Mouse (Mus musculus) T-helper 1 cell (primary cell): ENCODE measurements around the gene Zfp61.

Experiments used
- in situ Hi-C: fragments of 300-600 bp; cut with MboI, MseI; formaldehyde crosslinking; loops from one replicate; pipeline ENCODE4 v1.15.1; 2025; ENCODE audit warnings: high pct_unique_total_duplicates

Gene Zfp61

GRCm38 (mm10) chr7:24300771-24301282 is at the start of gene Zfp61:
Gene Zfp61 (minus strand): TSS chr7:24301232.
- in situ Hi-C loops, result no loop called here

DNA sequence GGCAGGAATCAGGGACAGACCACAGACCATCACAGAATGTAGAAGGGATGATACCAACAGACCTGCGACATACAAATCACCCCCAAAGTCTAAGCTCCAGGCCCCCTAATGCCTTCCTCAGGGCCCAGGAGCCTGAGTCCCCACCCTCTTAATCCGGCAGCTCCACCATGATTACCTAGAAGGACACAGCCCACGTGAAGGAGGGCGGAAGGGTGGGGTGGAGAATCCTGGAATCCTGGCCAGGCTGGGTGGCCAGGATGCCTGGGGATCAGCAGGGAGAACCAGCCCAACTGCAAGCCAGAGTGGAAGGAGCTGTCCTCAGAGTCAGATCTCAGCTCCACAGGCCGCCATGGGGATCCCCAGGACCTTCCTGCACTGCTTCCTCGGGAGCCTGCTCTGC is 47.9 kb upstream of the Zfp61 start, which contains the start of gene Lypd5:
Gene Lypd5, plus strand, starts transcription at position 301 of the 400 bp plus-strand sequence.
- in situ Hi-C loops, result no loop called here

- in situ Hi-C loops, result no loop called here
Measured at GRCm38 (mm10) chr7:24346444-24346843, 45.4 kb upstream of the Zfp61 start.

GRCm38 (mm10) chr7:24343701-24344272 is 42.8 kb upstream of the Zfp61 start:
- in situ Hi-C loops, result no loop called here

DNA sequence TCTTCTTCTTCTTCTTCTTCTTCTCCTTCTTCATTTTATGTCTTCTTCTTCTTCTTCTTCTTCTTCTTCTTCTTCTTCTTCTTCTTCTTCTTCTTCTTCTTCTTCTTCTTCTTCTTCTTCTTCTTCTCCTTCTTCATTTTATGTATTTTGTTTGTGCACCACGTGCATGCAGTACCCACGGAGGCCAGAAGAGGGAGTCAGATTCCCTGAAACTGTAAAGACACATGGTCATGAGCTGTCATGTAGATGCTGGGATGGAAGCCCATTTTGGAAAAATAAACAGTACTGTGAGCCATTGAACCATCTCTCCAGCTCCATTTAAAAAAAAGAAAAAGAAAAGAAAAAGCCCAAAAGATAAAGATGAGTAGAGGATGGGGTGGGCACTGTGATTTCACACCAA is 37.2 kb upstream of the Zfp61 start:
- in situ Hi-C loops, result no loop called here

DNA sequence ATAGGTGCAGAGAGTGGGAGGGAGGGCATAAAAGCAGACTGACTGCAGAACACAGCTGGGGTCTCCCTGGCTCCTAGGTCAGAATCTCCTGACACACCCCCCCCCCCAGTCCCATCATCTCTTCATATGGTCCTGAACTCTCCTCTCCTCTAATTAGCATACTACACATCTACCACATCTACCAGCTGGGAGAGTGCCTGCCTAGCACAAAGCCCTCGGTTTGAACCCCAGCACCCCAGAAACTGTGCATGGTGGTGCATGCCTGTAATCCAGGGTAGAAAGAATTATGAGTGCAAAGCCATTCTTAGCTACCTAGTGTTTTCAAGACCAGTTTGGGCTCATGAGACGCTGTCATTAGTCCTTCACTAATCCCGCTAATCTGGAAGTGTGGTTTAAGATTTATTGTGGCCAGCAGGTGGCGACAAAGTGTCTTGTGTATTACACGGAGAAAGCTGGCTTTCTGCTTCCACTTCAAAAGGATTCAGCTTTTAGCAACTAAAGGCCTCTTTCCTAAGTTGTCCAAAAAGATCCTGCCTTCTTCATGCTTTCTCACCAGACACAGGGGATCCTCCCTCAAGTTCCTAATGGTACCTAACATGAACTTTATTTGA is 34.8 kb upstream of the Zfp61 start:
- in situ Hi-C loops, result no loop called here

GRCm38 (mm10) chr7:24333304-24333986 is 32.4 kb upstream of the Zfp61 start, which contains the start of gene Tescl:
Gene Tescl (minus strand): TSS chr7:24333936.
- in situ Hi-C loops, result no loop called here

- in situ Hi-C loops, result no loop called here
Measured at GRCm38 (mm10) chr7:24327281-24327975, 26.4 kb upstream of the Zfp61 start.

DNA sequence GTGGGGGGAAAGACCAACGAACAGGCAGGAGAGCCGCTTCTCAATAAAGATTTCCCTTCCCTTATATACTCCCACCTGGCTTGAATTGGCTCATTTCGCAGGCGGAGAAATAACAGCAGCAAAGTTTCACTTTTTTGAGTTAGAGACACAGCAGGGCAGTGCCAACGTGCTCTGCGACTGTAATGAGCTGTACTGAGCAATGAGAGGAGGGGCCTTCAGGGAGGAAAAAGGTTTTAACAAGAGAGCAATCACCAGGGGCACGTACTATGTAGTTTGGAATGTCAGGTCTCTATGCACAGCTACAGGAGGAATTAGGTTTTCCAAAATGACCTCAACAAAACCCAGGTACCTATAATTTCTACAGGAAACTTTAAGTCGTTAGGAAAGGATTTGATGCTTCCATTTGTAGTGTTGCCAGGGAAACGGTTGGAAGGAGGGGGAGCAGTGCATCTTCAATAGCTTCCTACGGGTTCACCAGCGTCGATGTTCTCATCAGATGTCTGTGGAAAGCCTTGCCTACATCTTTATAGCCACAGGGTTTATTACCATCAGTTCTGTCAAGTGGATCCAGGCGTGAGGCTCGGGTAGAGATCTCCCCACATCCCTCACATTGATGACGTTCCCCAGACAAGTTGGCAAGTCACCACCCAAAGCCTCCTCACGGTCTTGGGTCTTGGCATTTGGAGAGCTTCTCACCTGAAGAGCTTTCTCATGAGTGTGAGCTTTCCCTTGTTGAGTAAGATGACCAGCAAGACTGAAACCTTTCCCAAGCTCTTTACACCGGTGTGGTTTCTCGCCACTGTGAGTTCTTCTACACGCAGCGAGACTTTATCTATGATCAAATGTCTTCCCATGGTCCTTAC is 25.5 kb upstream of the Zfp61 start:
- in situ Hi-C loops, result no loop called here

GRCm38 (mm10) chr7:24325675-24326128 is 24.7 kb upstream of the Zfp61 start:
- in situ Hi-C loops, result no loop called here

DNA sequence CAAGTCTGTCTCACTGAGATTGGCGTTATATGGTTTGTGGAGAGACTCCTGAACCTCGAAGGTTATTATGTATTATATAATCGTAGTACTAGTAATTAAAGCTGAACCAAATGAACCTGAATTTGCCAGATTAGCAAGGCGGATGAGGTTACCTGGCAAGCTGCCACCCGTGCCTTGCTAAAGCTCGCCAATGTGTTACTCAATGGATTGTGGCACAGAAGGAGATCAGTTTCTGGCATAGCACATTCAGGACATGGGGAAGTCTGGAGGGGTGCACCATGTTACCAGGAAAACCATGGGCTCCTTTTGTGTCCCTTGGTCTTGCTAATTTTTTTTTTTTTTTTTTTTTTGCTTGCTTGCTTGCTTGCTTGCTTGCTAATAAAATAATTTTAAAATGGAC is 24.2 kb upstream of the Zfp61 start:
- in situ Hi-C loops, result no loop called here

GRCm38 (mm10) chr7:24322593-24322992 is 21.6 kb upstream of the Zfp61 start:
- in situ Hi-C loops, result no loop called here

DNA sequence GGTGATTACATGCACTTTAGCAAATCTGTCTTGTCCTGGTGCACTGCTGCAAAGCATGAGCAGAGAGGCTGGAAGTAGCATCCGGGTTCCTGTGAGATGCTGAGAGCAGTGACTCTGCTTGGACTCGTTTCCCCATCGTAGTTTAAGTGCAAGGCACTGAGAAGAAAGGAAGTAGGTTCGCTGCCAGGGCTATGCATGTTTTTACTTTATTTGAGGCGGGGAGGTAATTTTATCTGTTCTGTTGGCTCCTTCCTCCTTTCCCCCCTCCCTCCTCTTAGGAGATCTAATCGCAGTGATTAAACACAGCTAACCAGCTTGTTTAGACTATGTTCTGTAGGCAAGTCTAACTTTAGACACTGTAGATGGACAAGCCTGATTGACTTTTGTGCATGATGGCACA is 17.9 kb upstream of the Zfp61 start:
- in situ Hi-C loops, result no loop called here

- in situ Hi-C loops, result no loop called here
Measured at GRCm38 (mm10) chr7:24316567-24317092, 15.6 kb upstream of the Zfp61 start, which contains the start of gene Zfp94. Gene Zfp94 (minus strand): TSS chr7:24316666.

- in situ Hi-C loops, result no loop called here
Measured at GRCm38 (mm10) chr7:24315726-24316566, 14.9 kb upstream of the Zfp61 start.

DNA sequence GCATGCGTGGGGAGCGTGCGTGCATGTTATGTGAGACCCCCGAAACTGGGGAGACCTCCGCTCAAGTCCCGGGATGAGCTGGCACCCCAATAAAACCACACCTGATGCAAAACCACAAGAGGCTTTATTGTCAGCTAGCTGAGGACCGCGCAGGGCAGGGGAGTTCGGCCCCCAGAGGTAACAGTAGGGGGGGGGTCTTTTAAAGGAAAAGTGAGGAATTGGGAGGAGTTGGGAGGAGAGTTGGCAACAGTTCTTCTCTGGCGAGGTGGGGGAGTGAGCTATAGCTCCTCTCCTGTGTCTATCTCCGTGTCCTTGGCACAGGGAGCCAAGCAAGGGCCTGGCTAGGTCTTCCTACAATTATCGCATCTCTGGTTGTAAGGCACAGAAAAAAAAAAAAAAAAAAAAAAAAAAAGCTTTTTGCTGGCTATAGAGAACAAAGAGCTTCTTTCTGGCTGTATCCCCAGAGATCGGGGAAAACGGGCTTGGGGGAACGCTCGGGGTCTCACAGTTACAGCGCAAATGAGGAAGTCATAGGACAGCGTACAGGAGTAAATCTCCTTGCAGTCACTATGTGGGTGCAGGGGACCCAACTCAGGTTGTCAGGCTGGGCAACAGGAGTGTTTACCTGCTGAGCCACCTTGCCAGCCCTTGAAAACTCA is 1.1 kb downstream of the Zfp61 start:
- in situ Hi-C loops, result no loop called here

GRCm38 (mm10) chr7:24298973-24299708 is 1.9 kb downstream of the Zfp61 start:
- in situ Hi-C loops, result no loop called here

DNA sequence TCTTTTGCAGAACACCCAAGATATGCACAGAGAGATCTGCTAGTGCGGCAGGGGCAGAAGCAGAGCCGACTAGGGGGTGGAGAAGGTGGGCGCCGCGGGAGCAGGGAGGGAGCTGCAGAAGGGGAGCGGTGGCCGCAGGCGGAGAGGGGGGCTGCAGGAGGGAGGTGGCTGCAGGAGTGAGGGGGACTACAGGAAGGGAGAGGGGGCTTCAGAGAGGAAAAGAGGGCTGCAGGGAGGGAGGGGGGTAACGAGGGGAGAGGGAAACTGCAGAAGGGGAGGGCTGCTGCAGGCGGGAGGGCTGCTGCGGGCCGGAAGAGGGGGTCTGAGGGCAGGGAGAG is 2.4 kb downstream of the Zfp61 start:
- in situ Hi-C loops, result no loop called here
